ENCODE assay signal across 8 mouse cellular contexts in the genomic region with DNA sequence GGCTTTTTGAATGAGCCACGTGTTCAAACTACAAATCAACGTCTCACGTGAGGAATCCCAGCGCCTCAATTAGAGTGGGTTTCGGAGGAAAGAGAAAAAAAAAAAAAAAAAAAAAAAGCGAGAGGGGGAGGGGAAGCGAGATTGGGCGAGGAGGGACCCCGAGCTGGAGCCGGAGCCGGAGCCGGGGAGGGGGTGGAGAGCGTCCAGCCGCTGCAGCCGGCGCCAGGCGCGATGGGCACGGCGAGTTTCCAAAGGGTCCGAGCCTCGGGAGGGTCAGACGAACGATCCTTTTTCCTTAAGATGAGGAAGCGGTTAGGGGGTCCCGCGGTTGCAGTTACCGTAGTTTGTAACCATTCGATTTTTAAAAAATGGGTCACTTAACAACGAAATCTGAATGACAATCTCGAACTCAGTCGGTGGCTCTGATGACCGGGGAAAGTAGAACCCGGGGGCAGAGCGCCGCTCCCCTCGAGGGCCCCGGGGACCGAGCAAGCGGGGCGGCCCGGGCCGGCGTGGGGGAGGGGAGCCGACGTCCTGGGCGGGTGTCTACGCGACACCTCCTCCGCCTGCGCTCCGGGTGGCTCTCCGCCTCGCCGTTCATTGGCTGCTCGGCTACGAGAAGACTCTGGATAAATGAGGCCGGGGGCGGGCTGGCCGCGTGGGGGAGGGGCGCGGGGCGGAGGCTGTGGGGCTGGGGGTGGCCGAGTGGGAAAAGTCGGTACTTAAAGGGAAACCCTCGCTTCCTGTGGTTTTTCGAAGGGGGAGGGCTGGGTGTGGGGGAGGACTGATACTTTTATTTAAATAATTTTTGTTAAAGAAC. TPM values are rescaled to one million over a fixed set of nuclear protein-coding genes. Genes with fewer than 3 reads are reported as not detected.
DNase-seq lines count a peak whose midpoint lies in the region; ATAC-seq and TF ChIP-seq lines count a peak whose summit lies in the region.

A gene (minus strand): TSS at position 30 of the 820 bp plus-strand sequence.

- H3K4me2 ChIP-seq in heart, embryonic 11.5 days, result peak within 1 kb of the TSS; percentile 94

- TF ChIP-seq POLR2A in brain, embryonic 14.5 days (IDR thresholded peaks at IDR 0.05; ENCODE audit: borderline replicate concordance, extremely low read depth, insufficient read depth, insufficient read length, poor library complexity, severe bottlenecking), result peak; percentile 58

- peak within 1 kb of the TSS; percentile 98 for H3K9ac ChIP-seq in heart, embryonic 11.5 days (ENCODE audit: low read depth, low read length)

- under 1% methylated on average over 64 of the region's 68 CpGs for WGBS in heart, embryonic 11.5 days (ENCODE audit: insufficient replicate concordance)
- WGBS in limb, embryonic 10.5 days, result under 1% methylated on average over 66 of the region's 68 CpGs

- H3K4me3 ChIP-seq in megakaryocyte, embryonic 14.5 days (replicated peaks), result peak within 1 kb of the TSS; percentile 95
- H3K4me3 ChIP-seq in heart, embryonic 11.5 days (ENCODE audit: low read depth, low read length), result peak within 1 kb of the TSS; percentile 89
- peak within 1 kb of the TSS; percentile 99 for H3K4me3 ChIP-seq in limb, embryonic 10.5 days

- TF ChIP-seq CTCF in brain, embryonic 14.5 days (IDR thresholded peaks at IDR 0.05; ENCODE audit: borderline replicate concordance, extremely low read depth, insufficient read depth, insufficient read length), result no peak

- DNase-seq in brain, embryonic 14.5 days (ENCODE audit: low read depth), result peak; percentile 98
- peak; percentile 99 for DNase-seq in limb, embryonic 10.5 days (ENCODE audit: low spot score)
- peak; percentile 60 for DNase-seq in naive thymus-derived CD4-positive, alpha-beta T cell, adult 2 months (ENCODE audit: low read depth)
- peak; percentile 70 to 86 for DNase-seq in thymus, postnatal 36 days
- DNase-seq in frontal cortex, postnatal 14 days (ENCODE audit: low spot score in 2 of 2), result no peak

- H3K27me3 ChIP-seq in megakaryocyte, embryonic 14.5 days (replicated peaks), result no peaks in the 10 kb centered on the region
- H3K27me3 ChIP-seq in heart, embryonic 11.5 days (ENCODE audit: control insufficient read depth, insufficient read depth, low read length), result no peaks in the 10 kb centered on the region
- no peaks in the 10 kb centered on the region for H3K27me3 ChIP-seq in limb, embryonic 10.5 days (ENCODE audit: low read depth, poor library complexity, severe bottlenecking)

- peaks cover 9% of the 10 kb centered on the region for H3K36me3 ChIP-seq in megakaryocyte, embryonic 14.5 days (replicated peaks; ENCODE audit: low read length)
- H3K36me3 ChIP-seq in heart, embryonic 11.5 days (ENCODE audit: control insufficient read depth, insufficient read depth, low read length), result no peaks in the 10 kb centered on the region
- H3K36me3 ChIP-seq in limb, embryonic 10.5 days, result no peaks in the 10 kb centered on the region

- H3K9me3 ChIP-seq in megakaryocyte, embryonic 14.5 days, result no peaks in the 10 kb centered on the region
- no peaks in the 10 kb centered on the region for H3K9me3 ChIP-seq in heart, embryonic 11.5 days (replicated peaks; ENCODE audit: control insufficient read depth, low read length)
- no peaks in the 10 kb centered on the region for H3K9me3 ChIP-seq in limb, embryonic 10.5 days (replicated peaks)

- no peak for ATAC-seq in megakaryocyte, adult 5-6 weeks (ENCODE audit: poor library complexity, severe bottlenecking)
- peak; percentile 82 for ATAC-seq in heart, embryonic 11.5 days (replicated peaks; ENCODE audit: insufficient number of reproducible peaks, low FRiP score, low TSS enrichment)

- peaks cover 35% of the 10 kb centered on the region for H3K4me1 ChIP-seq in megakaryocyte, embryonic 14.5 days
- H3K4me1 ChIP-seq in heart, embryonic 11.5 days (ENCODE audit: control insufficient read depth, insufficient read depth, low read length), result peaks cover 29% of the 10 kb centered on the region
- peaks cover 32% of the 10 kb centered on the region for H3K4me1 ChIP-seq in limb, embryonic 10.5 days

- peak within 1 kb of the TSS; percentile 95 for H3K27ac ChIP-seq in heart, embryonic 11.5 days (ENCODE audit: low read depth, low read length)
- peak within 1 kb of the TSS; percentile 99 for H3K27ac ChIP-seq in limb, embryonic 10.5 days

RNA-seq across cellular contexts. Expression of the gene that starts here (rescaled TPM):
- 0.39 and 11.9 TPM in 2 replicates for polyA plus RNA-seq in megakaryocyte, embryonic 14.5 days (2012; ENCODE audit: insufficient read depth, low replicate concordance)
- total RNA-seq in megakaryocyte, adult 5-6 weeks (2015), result 0.02 and 0.05 TPM in 2 replicates
- not detected in 2 replicates for total RNA-seq in megakaryocyte, adult 5-6 weeks (2017)
- 22.0 and 22.6 TPM in 2 replicates for polyA plus RNA-seq in brain, embryonic 14.5 days (2012; rRNA removed)
- polyA plus RNA-seq in heart, embryonic 11.5 days (2014; fragmentation: Nextera tagmentation; extraction: Ambion mirVana), result 74.4 and 78.3 TPM in 2 replicates
- polyA plus RNA-seq in limb, embryonic 10.5 days (2016; fragmentation: Nextera tagmentation; extraction: Ambion mirVana), result 148 and 149 TPM in 2 replicates

Comparison
In these comparisons a context has a peak if more than half of its experiments do, and no peak if none do; other contexts are left out.
1. DNase-seq: peak in brain, embryonic 14.5 days (single experiment), limb, embryonic 10.5 days (single experiment), naive thymus-derived CD4-positive, alpha-beta T cell, adult 2 months (single experiment) and thymus, postnatal 36 days (2 of 2); none in frontal cortex, postnatal 14 days (0 of 2).
2. Peak in every context shown above with its lines, with median percentiles within 50 percentile points of each other: H3K4me3 ChIP-seq.